Mouse (Mus musculus): ENCODE results near the gene Shc2. TPM values are rescaled to one million over a fixed set of nuclear protein-coding genes. Genes with fewer than 3 reads are reported as not detected.

Shc2 gene
- polyA plus RNA-seq, 1 experiment from 2014 or later: 9.1 TPM

DNA sequence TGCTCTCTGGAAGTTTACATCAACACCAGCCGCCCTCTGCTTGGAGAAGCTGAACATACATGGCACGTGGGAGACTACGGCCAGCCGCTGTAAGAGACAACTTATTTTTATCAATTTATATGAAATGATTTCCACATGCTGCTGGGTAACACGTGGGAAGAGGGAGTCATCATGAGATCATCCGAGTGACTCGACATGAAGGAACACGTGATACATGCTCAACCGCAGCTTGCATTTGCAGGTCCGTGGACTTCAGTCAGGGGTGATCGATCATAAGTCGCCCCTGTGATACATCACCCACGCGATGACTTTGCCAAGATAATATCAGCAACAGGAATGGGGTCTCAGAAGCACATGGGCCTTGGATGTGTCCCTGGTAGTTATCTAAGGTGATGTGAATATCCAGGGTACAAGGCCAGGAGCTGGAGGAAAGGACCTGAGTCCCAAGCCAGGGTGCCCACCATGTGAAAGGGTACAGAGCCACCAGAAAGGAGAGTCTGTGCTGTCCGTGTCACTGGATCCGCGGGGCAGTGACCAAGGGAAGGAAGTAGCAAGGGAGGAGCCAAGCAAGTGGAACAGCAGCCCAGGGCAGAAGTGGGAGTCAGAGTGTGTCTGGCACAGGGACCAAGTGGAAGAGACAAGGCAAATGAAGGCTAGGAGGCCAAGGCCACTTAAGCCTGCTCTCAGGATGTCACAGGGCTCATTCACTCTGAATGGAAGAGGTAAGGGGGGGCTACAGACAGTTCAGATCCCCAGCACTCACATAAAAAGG, 4.5 kb downstream of the Shc2 start:
- Histone ChIP-seq H3K4me1 (peaks cover under 1% of the 10 kb centered on the region), H3K9me3 (no peaks in the 10 kb centered on the region), H3K27ac (no peak overlapping the region), H3K9ac (no peak overlapping the region), H3K4me3 (replicated peaks) (no peak overlapping the region), H3K4me2 (no peak overlapping the region), H3K36me3 (no peaks in the 10 kb centered on the region), H3K27me3 (replicated peaks) (peaks cover 12% of the 10 kb centered on the region; the same call in 1 of the 2 replicates)
- no peak for ATAC-seq (ENCODE audit: insufficient read depth, low FRiP score, low read depth)
- 76% methylated on average over 17 of the region's 17 CpGs for WGBS

DNA sequence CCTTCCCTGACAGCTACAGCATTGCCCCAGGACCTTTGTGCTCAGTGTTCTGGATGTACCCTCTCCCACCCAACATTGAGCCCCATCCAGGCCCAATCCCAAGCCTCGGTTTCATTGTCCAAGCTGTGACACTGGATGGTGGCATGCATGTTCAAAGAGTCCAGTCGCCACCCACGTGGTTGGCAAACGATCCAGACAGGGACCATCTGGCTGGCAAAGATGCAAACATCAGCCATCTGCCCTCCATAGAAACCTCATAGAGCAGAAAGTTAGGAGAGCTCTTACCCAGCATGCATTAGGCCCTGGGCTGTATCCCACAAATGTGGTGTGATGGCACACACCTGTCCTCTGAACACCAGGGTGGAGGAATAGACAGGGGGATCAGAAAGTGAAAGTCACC, 6.3 kb downstream of the Shc2 start:
- Histone ChIP-seq H3K27me3 (replicated peaks) (no peaks in the 10 kb centered on the region), H3K9me3 (no peaks in the 10 kb centered on the region), H3K9ac (no peak overlapping the region), H3K4me2 (no peak overlapping the region), H3K4me1 (no peaks in the 10 kb centered on the region; the same call in 1 of the 2 replicates), H3K36me3 (no peaks in the 10 kb centered on the region), H3K4me3 (replicated peaks) (no peak overlapping the region), H3K27ac (no peak overlapping the region)
- WGBS: 77% methylated on average over 4 of the region's 4 CpGs
- no peak for ATAC-seq (ENCODE audit: insufficient read depth, low FRiP score, low read depth)

- no peak overlapping the region for H3K27ac ChIP-seq
- no peaks in the 10 kb centered on the region for H3K9me3 ChIP-seq
- no peaks in the 10 kb centered on the region for H3K36me3 ChIP-seq
- no peaks in the 10 kb centered on the region for H3K4me1 ChIP-seq
- H3K4me2 ChIP-seq: no peak overlapping the region
- no peaks in the 10 kb centered on the region for H3K27me3 ChIP-seq (replicated peaks)
- no peak for ATAC-seq (ENCODE audit: insufficient read depth, low FRiP score, low read depth)
- no peak overlapping the region for H3K4me3 ChIP-seq (replicated peaks)
- 90% methylated on average over 5 of the region's 5 CpGs for WGBS
- no peak overlapping the region for H3K9ac ChIP-seq
These were observed 9.3 kb downstream of the Shc2 start for GRCm38 (mm10) chr10:79628377-79628776.

- 85% methylated on average over 10 of the region's 10 CpGs for WGBS
- H3K4me2 ChIP-seq: no peak overlapping the region
- ATAC-seq (ENCODE audit: insufficient read depth, low FRiP score, low read depth): no peak
- H3K27ac ChIP-seq: no peak overlapping the region
- no peak overlapping the region for H3K4me3 ChIP-seq (replicated peaks)
- H3K9me3 ChIP-seq: no peaks in the 10 kb centered on the region
- H3K4me1 ChIP-seq: no peaks in the 10 kb centered on the region
- H3K9ac ChIP-seq: no peak overlapping the region
- H3K27me3 ChIP-seq (replicated peaks): no peaks in the 10 kb centered on the region
- no peaks in the 10 kb centered on the region for H3K36me3 ChIP-seq
These were observed 11.6 kb downstream of the Shc2 start for GRCm38 (mm10) chr10:79626156-79626555.

DNA sequence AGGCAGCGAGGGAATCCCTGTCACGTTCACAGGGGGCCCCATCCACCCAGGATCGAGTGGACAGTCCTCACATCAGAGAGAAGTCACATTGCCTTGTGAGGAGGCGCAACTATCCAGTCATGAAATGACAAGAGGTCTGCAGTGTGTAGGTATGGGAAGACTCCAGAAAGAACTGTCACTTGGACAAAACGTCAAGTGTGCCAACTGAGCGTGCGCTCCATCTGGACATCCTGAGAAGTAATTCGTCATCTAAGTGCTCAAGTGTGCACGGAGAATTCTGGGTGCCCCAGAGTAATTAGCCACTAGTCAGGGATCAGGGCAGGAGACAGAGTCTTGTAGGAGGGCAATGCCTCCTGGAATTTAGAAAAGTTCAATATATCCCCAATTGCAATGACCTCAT, 12.3 kb downstream of the Shc2 start:
- Histone ChIP-seq H3K4me3 (replicated peaks) (no peak overlapping the region), H3K27me3 (replicated peaks) (no peaks in the 10 kb centered on the region), H3K4me1 (no peaks in the 10 kb centered on the region), H3K4me2 (no peak overlapping the region), H3K36me3 (no peaks in the 10 kb centered on the region), H3K27ac (no peak overlapping the region), H3K9ac (no peak overlapping the region), H3K9me3 (no peaks in the 10 kb centered on the region)
- ATAC-seq (ENCODE audit: insufficient read depth, low FRiP score, low read depth): no peak
- 67% methylated on average over 9 of the region's 9 CpGs for WGBS

- WGBS: 74% methylated on average over 12 of the region's 12 CpGs
- no peak for ATAC-seq (ENCODE audit: insufficient read depth, low FRiP score, low read depth)
- no peak overlapping the region for H3K4me2 ChIP-seq
- H3K36me3 ChIP-seq: no peaks in the 10 kb centered on the region
- no peaks in the 10 kb centered on the region for H3K4me1 ChIP-seq
- H3K9ac ChIP-seq: no peak overlapping the region
- no peaks in the 10 kb centered on the region for H3K9me3 ChIP-seq
- H3K4me3 ChIP-seq (replicated peaks): no peak overlapping the region
- H3K27me3 ChIP-seq (replicated peaks): no peaks in the 10 kb centered on the region
- H3K27ac ChIP-seq: no peak overlapping the region
These were observed 13.8 kb downstream of the Shc2 start for GRCm38 (mm10) chr10:79623950-79624349.

GRCm38 (mm10) chr10:79616376-79616775, 21.3 kb downstream of the Shc2 start:
- WGBS: 86% methylated on average over 5 of the region's 5 CpGs
- Histone ChIP-seq H3K9me3 (no peaks in the 10 kb centered on the region), H3K27me3 (replicated peaks) (peaks cover 24% of the 10 kb centered on the region), H3K27ac (no peak overlapping the region), H3K4me3 (replicated peaks) (no peak overlapping the region), H3K4me2 (no peak overlapping the region), H3K36me3 (no peaks in the 10 kb centered on the region), H3K9ac (no peak overlapping the region), H3K4me1 (peaks cover 14% of the 10 kb centered on the region)
- no peak for ATAC-seq (ENCODE audit: insufficient read depth, low FRiP score, low read depth)

DNA sequence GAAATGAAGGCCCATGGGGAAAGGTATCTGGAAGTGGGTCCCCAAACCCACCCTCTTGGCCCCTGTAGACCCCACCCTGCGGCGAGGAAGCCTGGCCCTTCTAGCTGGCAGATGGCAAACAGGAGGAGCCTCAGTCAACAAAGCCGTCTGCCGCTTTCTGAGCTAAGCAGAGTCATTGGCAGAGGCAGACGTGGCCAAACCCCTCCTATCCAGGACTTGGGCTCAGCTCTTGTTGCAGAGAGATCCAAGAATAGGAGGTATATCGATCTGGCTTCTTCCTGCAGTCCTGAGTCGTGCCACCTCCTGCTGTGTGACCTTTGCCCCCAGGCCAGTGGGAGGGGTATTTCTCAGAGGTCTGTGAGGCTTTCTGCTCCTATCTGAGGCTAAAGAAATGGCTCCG, 21.9 kb downstream of the Shc2 start:
- H3K27ac ChIP-seq: no peak overlapping the region
- H3K9me3 ChIP-seq: no peaks in the 10 kb centered on the region
- no peak overlapping the region for H3K9ac ChIP-seq
- no peaks in the 10 kb centered on the region for H3K36me3 ChIP-seq
- no peak for ATAC-seq (ENCODE audit: insufficient read depth, low FRiP score, low read depth)
- H3K4me2 ChIP-seq: no peak overlapping the region
- no peak overlapping the region for H3K4me3 ChIP-seq (replicated peaks)
- WGBS: 9% methylated on average over 8 of the region's 8 CpGs
- peaks cover 14% of the 10 kb centered on the region for H3K4me1 ChIP-seq
- peaks cover 24% of the 10 kb centered on the region for H3K27me3 ChIP-seq (replicated peaks)

GRCm38 (mm10) chr10:79614305-79614643, 23.4 kb downstream of the Shc2 start:
- peak overlapping the region; percentile 96 for H3K4me2 ChIP-seq
- H3K9ac ChIP-seq: 0 out of 2 replicates have a peak overlapping the region, but pooled peaks have one; percentile 42
- H3K4me3 ChIP-seq (replicated peaks): peak overlapping the region; percentile 57
- H3K4me1 ChIP-seq: peaks cover 14% of the 10 kb centered on the region
- no peak for ATAC-seq (ENCODE audit: insufficient read depth, low FRiP score, low read depth)
- WGBS: 82% methylated on average over 1 of the region's 1 CpGs
- peaks cover 24% of the 10 kb centered on the region for H3K27me3 ChIP-seq (replicated peaks)
- no peaks in the 10 kb centered on the region for H3K36me3 ChIP-seq
- no peaks in the 10 kb centered on the region for H3K9me3 ChIP-seq
- no peak overlapping the region for H3K27ac ChIP-seq

GRCm38 (mm10) chr10:79613578-79614304, 24.0 kb downstream of the Shc2 start, which contains the start of gene C2cd4c:
Gene C2cd4c, minus strand, starts transcription at chr10:79614025.
- Histone ChIP-seq H3K9ac (peak within 1 kb of the TSS; percentile 42; the same call in 1 of the 2 replicates), H3K4me3 (replicated peaks) (peak within 1 kb of the TSS; percentile 57), H3K9me3 (no peaks in the 10 kb centered on the region), H3K4me2 (peak within 1 kb of the TSS; percentile 96), H3K27me3 (replicated peaks) (peaks cover 24% of the 10 kb centered on the region), H3K27ac (no peak within 1 kb of the TSS), H3K4me1 (peaks cover 14% of the 10 kb centered on the region), H3K36me3 (no peaks in the 10 kb centered on the region)
- WGBS: 1% methylated on average over 60 of the region's 60 CpGs
- peak; percentile 89 for ATAC-seq (ENCODE audit: insufficient read depth, low FRiP score, low read depth)

DNA sequence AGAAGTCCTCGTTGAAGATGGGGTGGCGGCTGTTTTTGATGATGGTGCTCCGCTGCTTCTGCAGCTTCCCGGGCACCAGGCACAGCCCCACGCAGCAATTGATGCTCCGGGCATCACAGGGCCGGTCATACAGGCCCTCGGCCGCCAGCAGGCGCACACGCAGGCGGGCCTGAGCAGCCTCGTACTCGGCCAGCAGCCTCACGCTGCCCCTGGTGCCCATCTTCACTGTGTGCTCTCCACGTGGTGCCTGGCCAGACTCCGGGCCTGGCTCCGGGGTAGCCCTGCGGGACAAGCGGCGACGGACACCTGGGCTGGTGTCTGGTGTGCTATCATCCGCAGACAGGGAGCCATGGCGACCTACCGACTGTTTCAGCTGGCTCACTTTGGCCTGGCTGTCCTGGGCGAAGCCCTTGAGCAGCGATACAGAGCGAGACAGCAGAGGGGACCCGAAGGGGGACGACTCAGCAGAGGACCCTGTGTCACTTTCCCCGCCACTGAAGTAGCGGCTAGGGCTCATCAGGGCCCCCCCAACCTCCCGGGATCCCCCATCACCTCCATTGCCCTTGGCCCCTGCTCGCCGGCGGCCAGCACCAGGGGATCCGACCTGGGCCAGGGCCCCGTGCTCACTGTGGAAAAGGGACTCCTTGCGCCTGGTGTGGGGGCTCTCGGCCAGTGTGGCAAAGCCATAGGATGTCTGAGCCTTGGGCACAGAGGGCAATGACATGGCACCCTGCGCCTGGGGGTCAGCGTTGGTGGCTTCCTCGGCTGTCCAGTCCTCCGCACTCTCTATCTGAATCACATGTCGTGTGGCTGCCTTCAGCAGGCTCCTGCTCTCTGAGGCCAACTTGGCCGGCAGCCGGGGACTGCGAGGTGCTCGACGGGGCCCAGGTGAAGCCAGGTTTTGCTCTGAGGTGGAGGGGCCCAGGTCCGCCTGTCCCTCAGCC, 25.3 kb downstream of the Shc2 start:
- H3K36me3 ChIP-seq: no peaks in the 10 kb centered on the region
- H3K27ac ChIP-seq: no peak overlapping the region
- no peaks in the 10 kb centered on the region for H3K9me3 ChIP-seq
- H3K27me3 ChIP-seq (replicated peaks): peaks cover 24% of the 10 kb centered on the region
- H3K4me1 ChIP-seq: peaks cover 14% of the 10 kb centered on the region
- no peak overlapping the region for H3K4me3 ChIP-seq (replicated peaks)
- H3K4me2 ChIP-seq: peak overlapping the region; percentile 34
- no peak overlapping the region for H3K9ac ChIP-seq
- 14% methylated on average over 51 of the region's 51 CpGs for WGBS
- ATAC-seq (ENCODE audit: insufficient read depth, low FRiP score, low read depth): no peak

All from stomach, embryonic 15.5 days (tissue).